In the genomic region with DNA sequence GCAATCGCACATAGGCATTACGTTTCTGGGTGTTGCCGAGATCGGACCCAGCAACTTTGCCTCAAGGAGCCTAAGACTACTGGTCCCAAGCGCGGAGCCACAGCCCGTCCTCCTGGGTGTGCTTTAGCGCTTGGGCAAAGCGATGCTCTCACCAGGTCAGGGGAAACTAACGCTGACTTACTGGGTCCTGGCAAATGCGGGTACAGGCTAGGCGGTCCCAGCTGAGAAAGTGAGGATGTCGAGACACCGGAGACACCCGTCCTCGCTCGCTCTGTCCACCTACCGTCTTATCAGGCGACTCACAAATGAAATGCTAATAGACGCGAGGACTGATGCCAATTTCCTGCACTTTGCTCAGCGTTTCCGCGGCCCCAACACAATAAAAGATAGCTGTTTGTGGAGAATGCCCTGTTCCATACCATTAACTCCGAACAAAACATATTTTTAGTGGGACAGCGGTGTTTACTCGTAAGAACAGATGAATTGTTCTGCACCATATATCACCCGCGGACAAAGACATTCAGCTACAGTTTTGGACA, we compare ENCODE assay signal across 9 mouse cellular contexts.
DNase-seq lines count a peak whose midpoint lies in the region; ATAC-seq and TF ChIP-seq lines count a peak whose summit lies in the region.
"Had no signal": no experiment of that assay in that cellular context is flagged by ENCODE, and none has a peak within 500 bp of the region (broad histone marks: within the 10 kb centered on the region; RNA-seq: fewer than 3 reads in every experiment).

No protein-coding gene starts in this region.

- 3% methylated on average over 29 of the region's 29 CpGs for WGBS in heart, embryonic 11.5 days (ENCODE audit: insufficient replicate concordance)
- under 1% methylated on average over 29 of the region's 29 CpGs for WGBS in hindbrain, embryonic 14.5 days
- WGBS in liver, embryonic 12.5 days (ENCODE audit: insufficient replicate concordance) = 4% methylated on average over 29 of the region's 29 CpGs
- WGBS in olfactory bulb, adult 2 months = under 1% methylated on average over 29 of the region's 29 CpGs

- peak overlapping the region; percentile 46 for H3K9ac ChIP-seq in heart, embryonic 11.5 days (ENCODE audit: low read depth, low read length)
- H3K9ac ChIP-seq in ES-E14 (ENCODE audit: insufficient read depth, low read depth, low read length, poor library complexity, severe bottlenecking) = no peak overlapping the region
- H3K9ac ChIP-seq in hindbrain, embryonic 14.5 days = peak overlapping the region; percentile 97
- H3K9ac ChIP-seq in liver, embryonic 12.5 days = no peak overlapping the region

- no peak for ATAC-seq in heart, embryonic 11.5 days (replicated peaks; ENCODE audit: insufficient number of reproducible peaks, low FRiP score, low TSS enrichment)
- ATAC-seq in hindbrain, embryonic 14.5 days (ENCODE audit: low FRiP score) = peak; percentile 44
- no peak for ATAC-seq in liver, embryonic 12.5 days

- H3K27ac ChIP-seq in heart, embryonic 11.5 days (ENCODE audit: low read depth, low read length) = no peak overlapping the region
- no peak overlapping the region for H3K27ac ChIP-seq in ES-E14 (ENCODE audit: insufficient read depth, low read depth, low read length, poor library complexity, severe bottlenecking)
- peak overlapping the region; percentile 98 for H3K27ac ChIP-seq in hindbrain, embryonic 14.5 days
- no peak overlapping the region for H3K27ac ChIP-seq in liver, embryonic 12.5 days
- H3K27ac ChIP-seq in olfactory bulb, adult 2 months (ENCODE audit: insufficient read depth, low read depth, low read length) = peak overlapping the region; percentile 70

- TF ChIP-seq CTCF in olfactory bulb, adult 2 months (IDR thresholded peaks at IDR 0.05; ENCODE audit: insufficient read depth, low read depth, low read length) = no peak

- H3K4me2 ChIP-seq in heart, embryonic 11.5 days = peak overlapping the region; percentile 82
- peak overlapping the region; percentile 56 for H3K4me2 ChIP-seq in hindbrain, embryonic 14.5 days (replicated peaks)
- H3K4me2 ChIP-seq in liver, embryonic 12.5 days = peak overlapping the region; percentile 49

- no peaks in the 10 kb centered on the region for H3K36me3 ChIP-seq in heart, embryonic 11.5 days (ENCODE audit: control insufficient read depth, insufficient read depth, low read length)
- H3K36me3 ChIP-seq in ES-E14 (ENCODE audit: control insufficient read depth, insufficient read depth, low read length, poor library complexity, severe bottlenecking) = no peaks in the 10 kb centered on the region
- peaks cover 24% of the 10 kb centered on the region for H3K36me3 ChIP-seq in hindbrain, embryonic 14.5 days (replicated peaks; ENCODE audit: control insufficient read depth, insufficient read depth)
- no peaks in the 10 kb centered on the region for H3K36me3 ChIP-seq in liver, embryonic 12.5 days
- H3K36me3 ChIP-seq: G1E had no signal

- in situ Hi-C loops in ES-E14 (cut with MboI; ENCODE audit: low sequenced_read_pairs in 2 of 2, unreplicated experiment in 2 of 2) = no loop called here

- no peak for TF ChIP-seq POLR2A in olfactory bulb, adult 2 months (IDR thresholded peaks at IDR 0.05; ENCODE audit: insufficient read depth, low read depth, low read length)

- H3K9me3 ChIP-seq in heart, embryonic 11.5 days (replicated peaks; ENCODE audit: control insufficient read depth, low read length) = no peaks in the 10 kb centered on the region
- H3K9me3 ChIP-seq in ES-E14 (ENCODE audit: control insufficient read depth, insufficient read depth, low read depth, low read length) = no peaks in the 10 kb centered on the region
- no peaks in the 10 kb centered on the region for H3K9me3 ChIP-seq in hindbrain, embryonic 14.5 days (ENCODE audit: control insufficient read depth, low read length)
- H3K9me3 ChIP-seq in liver, embryonic 12.5 days (replicated peaks) = no peaks in the 10 kb centered on the region

- H3K4me1 ChIP-seq in heart, embryonic 11.5 days (ENCODE audit: control insufficient read depth, insufficient read depth, low read length) = no peaks in the 10 kb centered on the region
- H3K4me1 ChIP-seq in ES-E14 (ENCODE audit: control insufficient read depth in 2 of 2, insufficient read depth in 2 of 2, low read length in 2 of 2, poor library complexity in 1 of 2) = 0 out of 4 replicates have a peak, but pooled peaks cover 0 to 1% of the 10 kb centered on the region in 2 experiments
- H3K4me1 ChIP-seq in hindbrain, embryonic 14.5 days (replicated peaks; ENCODE audit: control insufficient read depth, insufficient read depth, low read length) = peaks cover 36% of the 10 kb centered on the region
- H3K4me1 ChIP-seq in liver, embryonic 12.5 days = no peaks in the 10 kb centered on the region
- peaks cover 4% of the 10 kb centered on the region; the same call in 1 of the 2 replicates for H3K4me1 ChIP-seq in olfactory bulb, adult 2 months (ENCODE audit: control insufficient read depth, insufficient read depth, low read length)

- H3K4me3 ChIP-seq in heart, embryonic 11.5 days (ENCODE audit: low read depth, low read length) = peak overlapping the region; percentile 49
- H3K4me3 ChIP-seq in ES-E14 (ENCODE audit: insufficient read depth in 1 of 2, low read depth in 1 of 2, low read length in 2 of 2, poor library complexity in 1 of 2, severe bottlenecking in 1 of 2) = peak overlapping the region; percentile 13 to 57; a peak in 3 of 4 replicates
- peak overlapping the region; percentile 74 for H3K4me3 ChIP-seq in hindbrain, embryonic 14.5 days (replicated peaks; ENCODE audit: low read length)
- peak overlapping the region; percentile 26 for H3K4me3 ChIP-seq in liver, embryonic 12.5 days
- H3K4me3 ChIP-seq in olfactory bulb, adult 2 months (ENCODE audit: insufficient read depth, low read depth, low read length) = peak overlapping the region; percentile 75

- peaks cover 8% of the 10 kb centered on the region; the same call in 1 of the 2 replicates for H3K27me3 ChIP-seq in heart, embryonic 11.5 days (ENCODE audit: control insufficient read depth, insufficient read depth, low read length)
- no peaks in the 10 kb centered on the region for H3K27me3 ChIP-seq in hindbrain, embryonic 14.5 days (ENCODE audit: control insufficient read depth, insufficient read depth, low read length)
- peaks cover 17% of the 10 kb centered on the region for H3K27me3 ChIP-seq in liver, embryonic 12.5 days (replicated peaks)

- no peak for DNase-seq in heart, adult 9 months (ENCODE audit: low spot score in 2 of 2)
- no peak for DNase-seq in ES-E14 (ENCODE audit: low read depth, low spot score)
- peak; percentile 76 for DNase-seq in embryo, embryonic 10.5 days (ENCODE audit: low spot score)
- peak; percentile 72 for DNase-seq in hindbrain, embryonic 14.5 days (ENCODE audit: low spot score)
- no peak for DNase-seq in c-Kit-positive CD71-positive TER-119-positive erythroid progenitor cells, embryonic 14.5 days (ENCODE audit: low spot score)

TF ChIP-seq in ES-E14, 5 proteins besides CTCF, POLR2A, EP300 and RAD21:
- no peak for TF ChIP-seq ZNF384 (IDR thresholded peaks at IDR 0.05; ENCODE audit: low read depth, low read length)
- TF ChIP-seq ZC3H11A (IDR thresholded peaks at IDR 0.05; ENCODE audit: borderline replicate concordance, low read depth, low read length) = no peak
- TF ChIP-seq HCFC1 (IDR thresholded peaks at IDR 0.05; ENCODE audit: borderline replicate concordance, insufficient read depth, low read length) = no peak
- TF ChIP-seq CHD2 (IDR thresholded peaks at IDR 0.05; ENCODE audit: low read depth, low read length) = no peak
- TF ChIP-seq MAFK (IDR thresholded peaks at IDR 0.05; ENCODE audit: insufficient read depth, low read depth, low read length) = no peak

Comparison
In these comparisons a context has a peak if more than half of its experiments do, and no peak if none do; other contexts are left out.
1. H3K27ac ChIP-seq: peak in hindbrain, embryonic 14.5 days (single experiment) and olfactory bulb, adult 2 months (single experiment); none in heart, embryonic 11.5 days (single experiment), ES-E14 (single experiment) and liver, embryonic 12.5 days (single experiment).
2. H3K9ac ChIP-seq: peak in heart, embryonic 11.5 days (single experiment) and hindbrain, embryonic 14.5 days (single experiment); none in ES-E14 (single experiment) and liver, embryonic 12.5 days (single experiment).
3. DNase-seq: peak in embryo, embryonic 10.5 days (single experiment) and hindbrain, embryonic 14.5 days (single experiment); none in heart, adult 9 months (0 of 2), ES-E14 (single experiment) and c-Kit-positive CD71-positive TER-119-positive erythroid progenitor cells, embryonic 14.5 days (single experiment).
4. Peak in every context shown above with its lines, with median percentiles within 50 percentile points of each other: H3K4me2 ChIP-seq and H3K4me3 ChIP-seq.